Comparison of ENCODE assay signal across 27 mouse cellular contexts in genomic region chr8:77421596-77421995, GRCm38 (mm10).
A peak's percentile ranks its signal among the peaks of the same experiment; 100 is the strongest.
DNase-seq lines count a peak whose midpoint lies in the region; ATAC-seq and TF ChIP-seq lines count a peak whose summit lies in the region.
"Had no signal": no experiment of that assay in that cellular context is flagged by ENCODE, and none has a peak within 500 bp of the region (broad histone marks: within the 10 kb centered on the region; RNA-seq: fewer than 3 reads in every experiment).

No protein-coding gene starts in this region.

- H3K9ac ChIP-seq in kidney, embryonic 16.5 days (replicated peaks; ENCODE audit: low read length): no peak overlapping the region
- H3K9ac ChIP-seq in CH12.LX (ENCODE audit: insufficient read depth, low read depth): no peak overlapping the region
- H3K9ac ChIP-seq: embryonic facial prominence, embryonic 12.5 days; heart, embryonic 13.5 days; hindbrain, embryonic 15.5 days; liver, embryonic 12.5 days; liver, postnatal 0 days; midbrain, embryonic 15.5 days had no signal

- ATAC-seq in kidney, embryonic 16.5 days (ENCODE audit: low FRiP score, low TSS enrichment): no peak
- ATAC-seq: forebrain, embryonic 14.5 days; liver, embryonic 12.5 days; liver, postnatal 0 days; midbrain, embryonic 15.5 days had no signal

- TF ChIP-seq CTCF in kidney, adult 2 months (conservative IDR thresholded peaks at IDR 0.05; ENCODE audit: insufficient read depth, insufficient read length, low read depth, low read length): no peak
- TF ChIP-seq CTCF in CH12.LX (conservative IDR thresholded peaks at IDR 0.05 in 1 of 2, IDR thresholded peaks at IDR 0.05 in 1 of 2; ENCODE audit: low read depth in 2 of 2, low read length in 2 of 2): no peak
- no peak for TF ChIP-seq CTCF in bone marrow macrophage, adult 2 months (IDR thresholded peaks at IDR 0.05; ENCODE audit: low read depth, low read length)

- H3K27me3 ChIP-seq in kidney, adult 2 months (replicated peaks; ENCODE audit: control insufficient read depth, insufficient read depth, low read length): no peaks in the 10 kb centered on the region
- no peaks in the 10 kb centered on the region for H3K27me3 ChIP-seq in kidney, embryonic 16.5 days (ENCODE audit: insufficient read depth, low read length)
- H3K27me3 ChIP-seq in CH12.LX (replicated peaks): no peaks in the 10 kb centered on the region
- H3K27me3 ChIP-seq in hindbrain, embryonic 10.5 days (ENCODE audit: insufficient read depth, poor library complexity, severe bottlenecking): no peaks in the 10 kb centered on the region
- H3K27me3 ChIP-seq: embryonic facial prominence, embryonic 12.5 days; heart, embryonic 13.5 days; hindbrain, embryonic 15.5 days; liver, embryonic 12.5 days; midbrain, embryonic 15.5 days had no signal

- WGBS in kidney, adult 2 months: 68% methylated on average over 13 of the region's 13 CpGs
- WGBS in kidney, embryonic 16.5 days: 83% methylated on average over 13 of the region's 13 CpGs
- WGBS in macrophage (ENCODE audit: missing documents): 92% methylated on average over 13 of the region's 13 CpGs
- WGBS in hindbrain, embryonic 10.5 days: 89% methylated on average over 13 of the region's 13 CpGs

- H3K4me2 ChIP-seq in kidney, embryonic 16.5 days (replicated peaks; ENCODE audit: low read depth, low read length): no peak overlapping the region
- no peak overlapping the region for H3K4me2 ChIP-seq in CH12.LX (ENCODE audit: insufficient read depth, low read depth, poor library complexity, severe bottlenecking)
- H3K4me2 ChIP-seq: embryonic facial prominence, embryonic 12.5 days; heart, embryonic 13.5 days; hindbrain, embryonic 15.5 days; liver, embryonic 12.5 days; midbrain, embryonic 15.5 days had no signal

- H3K36me3 ChIP-seq in kidney, adult 2 months (ENCODE audit: control insufficient read depth, insufficient read depth, low read length): no peaks in the 10 kb centered on the region
- H3K36me3 ChIP-seq in kidney, embryonic 16.5 days (ENCODE audit: insufficient read depth, low read length): 0 out of 2 replicates have a peak, but pooled peaks cover 8% of the 10 kb centered on the region
- H3K36me3 ChIP-seq in CH12.LX (replicated peaks in 1 of 2; ENCODE audit: control insufficient read depth in 1 of 2, insufficient read depth in 1 of 2, low read length in 1 of 2) (no peaks in the 10 kb centered on the region), macrophage (ENCODE audit: inconsistent target) (peaks cover 33% of the 10 kb centered on the region)
- no peaks in the 10 kb centered on the region for H3K36me3 ChIP-seq in hindbrain, embryonic 10.5 days
- H3K36me3 ChIP-seq: hindbrain, embryonic 15.5 days; midbrain, embryonic 10.5 days; midbrain, embryonic 15.5 days had no signal

- H3K79me2 ChIP-seq in CH12.LX (replicated peaks; ENCODE audit: control insufficient read depth, extremely low read depth, insufficient read depth, poor library complexity, severe bottlenecking): no peaks in the 10 kb centered on the region
- peaks cover 56% of the 10 kb centered on the region for H3K79me2 ChIP-seq in macrophage (ENCODE audit: inconsistent target)

- no peak overlapping the region for H3K4me3 ChIP-seq in kidney, adult 2 months (ENCODE audit: insufficient read depth, low read depth, low read length)
- H3K4me3 ChIP-seq in kidney, embryonic 16.5 days (ENCODE audit: low read length): no peak overlapping the region
- H3K4me3 ChIP-seq in CH12.LX (replicated peaks in 1 of 3; ENCODE audit: low read depth in 2 of 3, low read length in 2 of 3, poor library complexity in 1 of 3): no peak overlapping the region
- no peak overlapping the region for H3K4me3 ChIP-seq in bone marrow macrophage, adult 2 months (ENCODE audit: insufficient read depth, low read length)
- H3K4me3 ChIP-seq in macrophage (ENCODE audit: inconsistent target): no peak overlapping the region
- H3K4me3 ChIP-seq in hindbrain, embryonic 10.5 days: no peak overlapping the region
- H3K4me3 ChIP-seq: embryonic facial prominence, embryonic 12.5 days; heart, adult 2 months; heart, embryonic 13.5 days; hindbrain, embryonic 15.5 days; liver, embryonic 12.5 days; midbrain, embryonic 10.5 days; midbrain, embryonic 15.5 days had no signal

- dilution Hi-C loops in CH12.LX (cut with MboI; ENCODE audit: extremely low pct_ligation_motif_present, extremely low pct_unique_long_range_greater_than_20kb, low sequenced_read_pairs): no loop called here

- no peak for TF ChIP-seq POLR2A in kidney, adult 2 months (IDR thresholded peaks at IDR 0.05; ENCODE audit: low read depth, low read length)
- no peak for TF ChIP-seq POLR2A in CH12.LX (IDR thresholded peaks at IDR 0.05; ENCODE audit: low read depth, low read length)
- TF ChIP-seq POLR2A in bone marrow macrophage, adult 2 months (IDR thresholded peaks at IDR 0.05; ENCODE audit: borderline replicate concordance, low read depth, low read length): no peak

- no peaks in the 10 kb centered on the region for H3K9me3 ChIP-seq in kidney, embryonic 16.5 days (ENCODE audit: low read length)
- no peaks in the 10 kb centered on the region for H3K9me3 ChIP-seq in CH12.LX (replicated peaks; ENCODE audit: low read length)
- H3K9me3 ChIP-seq in hindbrain, embryonic 10.5 days: no peaks in the 10 kb centered on the region
- H3K9me3 ChIP-seq: embryonic facial prominence, embryonic 12.5 days; heart, embryonic 13.5 days; hindbrain, embryonic 15.5 days; liver, embryonic 12.5 days; midbrain, embryonic 10.5 days; midbrain, embryonic 15.5 days had no signal

- in situ Hi-C loops in CH12.LX (cut with MboI; ENCODE audit: low pct_ligation_motif_present, low pct_unique_long_range_greater_than_20kb, low sequenced_read_pairs): loop anchor here (10.0 kb wide), 1 partner anchor 103 kb away; no protein-coding TSS in a partner anchor

- no peak overlapping the region for H3K27ac ChIP-seq in kidney, adult 2 months (ENCODE audit: insufficient read depth, low read depth, low read length)
- H3K27ac ChIP-seq in kidney, embryonic 16.5 days (ENCODE audit: low read length): no peak overlapping the region
- H3K27ac ChIP-seq in CH12.LX (ENCODE audit: insufficient read depth, low read depth): no peak overlapping the region
- peak overlapping the region; percentile 90 for H3K27ac ChIP-seq in bone marrow macrophage, adult 2 months (ENCODE audit: insufficient read depth, low read depth, low read length)
- peak overlapping the region; percentile 92 for H3K27ac ChIP-seq in macrophage
- H3K27ac ChIP-seq in hindbrain, embryonic 10.5 days: no peak overlapping the region
- H3K27ac ChIP-seq: embryonic facial prominence, embryonic 12.5 days; heart, adult 2 months; heart, embryonic 13.5 days; hindbrain, embryonic 15.5 days; liver, embryonic 12.5 days; midbrain, embryonic 10.5 days; midbrain, embryonic 15.5 days had no signal

- no peak for TF ChIP-seq EP300 in CH12.LX (IDR thresholded peaks at IDR 0.05; ENCODE audit: low read length)

- TF ChIP-seq RAD21 in CH12.LX (IDR thresholded peaks at IDR 0.05; ENCODE audit: low read depth, low read length): no peak

- peaks cover 11% of the 10 kb centered on the region for H3K4me1 ChIP-seq in kidney, adult 2 months (ENCODE audit: control insufficient read depth, insufficient read depth, low read length)
- peaks cover 5% of the 10 kb centered on the region for H3K4me1 ChIP-seq in kidney, embryonic 16.5 days (ENCODE audit: insufficient read depth, low read length)
- H3K4me1 ChIP-seq in CH12.LX (ENCODE audit: control insufficient read depth in 1 of 2, insufficient read depth in 2 of 2): peaks cover 4 to 26% of the 10 kb centered on the region in 2 experiments
- H3K4me1 ChIP-seq in bone marrow macrophage, adult 2 months (ENCODE audit: control insufficient read depth, insufficient read depth, low read length): peaks cover 35% of the 10 kb centered on the region
- H3K4me1 ChIP-seq in hindbrain, embryonic 10.5 days (replicated peaks): peaks cover 9% of the 10 kb centered on the region; the same call in 1 of the 2 replicates
- H3K4me1 ChIP-seq: embryonic facial prominence, embryonic 12.5 days; heart, embryonic 13.5 days; hindbrain, embryonic 15.5 days; midbrain, embryonic 15.5 days had no signal

- DNase-seq in kidney, adult 2 months: peak; percentile 77
- DNase-seq in CH12.LX (ENCODE audit: extremely low read depth): no peak
- DNase-seq in hindbrain, embryonic 10.5 days (ENCODE audit: low spot score): no peak
- no peak for DNase-seq in lung, postnatal 25 days (ENCODE audit: low spot score)
- DNase-seq: adrenal gland, postnatal 36 days; B cell, adult 2 months; cerebellum, adult 9-10 months; embryo, embryonic 11 days; heart, adult 2 months; heart, postnatal 10 days; layer of hippocampus, postnatal 36 days; left cerebral cortex, postnatal 4 days; liver, postnatal 0 days; lung, postnatal 4 days; right cerebral cortex, postnatal 25 days; spleen, adult 18-20 months; thymus, postnatal 14 days had no signal

TF ChIP-seq in CH12.LX, 34 proteins besides CTCF, POLR2A, EP300 and RAD21:
- no peak for TF ChIP-seq USF1 (IDR thresholded peaks at IDR 0.05; ENCODE audit: low read depth, low read length)
- peak; percentile 35; the same call in 1 of the 2 replicates for TF ChIP-seq BHLHE40 (IDR thresholded peaks at IDR 0.05; ENCODE audit: low read depth, low read length)

Comparison
In these comparisons a context has a peak if more than half of its experiments do, and no peak if none do; other contexts are left out.
1. H3K27ac ChIP-seq: peak in bone marrow macrophage, adult 2 months (single experiment) and macrophage (single experiment); none in kidney, adult 2 months (single experiment), kidney, embryonic 16.5 days (single experiment), CH12.LX (single experiment) and hindbrain, embryonic 10.5 days (single experiment).